Mouse (Mus musculus): Measurements from ENCODE around the gene H2-D1.

The H2-D1 gene

GRCm38 (mm10) chr17:35240384-35241304, 21.9 kb upstream of the H2-D1 start:
- no peak for DNase-seq

GRCm38 (mm10) chr17:35241305-35242014, 21.1 kb upstream of the H2-D1 start, which contains the start of gene Ddx39b:
Ddx39b (plus strand) TSS chr17:35241746.
- DNase-seq: peak; percentile 94 to 95

GRCm38 (mm10) chr17:35242015-35242941, 20.3 kb upstream of the H2-D1 start:
- peak; percentile 47 to 62 for DNase-seq

- DNase-seq: no peak
Observed at GRCm38 (mm10) chr17:35243086-35243485, 19.4 kb upstream of the H2-D1 start.

- DNase-seq: no peak
Observed at GRCm38 (mm10) chr17:35244999-35245398, 17.5 kb upstream of the H2-D1 start.

GRCm38 (mm10) chr17:35245731-35246623, 16.6 kb upstream of the H2-D1 start:
- DNase-seq: no peak

- DNase-seq: no peak
Observed at GRCm38 (mm10) chr17:35247144-35247543, 15.4 kb upstream of the H2-D1 start.

- no peak for DNase-seq
Observed at GRCm38 (mm10) chr17:35248986-35249385, 13.5 kb upstream of the H2-D1 start.

- no peak for DNase-seq
Observed at GRCm38 (mm10) chr17:35249451-35250197, 12.9 kb upstream of the H2-D1 start.

GRCm38 (mm10) chr17:35250348-35251120, 12.0 kb upstream of the H2-D1 start:
- DNase-seq: no peak

GRCm38 (mm10) chr17:35251162-35251719, 11.3 kb upstream of the H2-D1 start:
- no peak for DNase-seq

GRCm38 (mm10) chr17:35251981-35252380, 10.5 kb upstream of the H2-D1 start:
- DNase-seq: no peak

- no peak for DNase-seq
Observed at GRCm38 (mm10) chr17:35252619-35253292, 9.8 kb upstream of the H2-D1 start.

GRCm38 (mm10) chr17:35253293-35254093, 9.0 kb upstream of the H2-D1 start:
- no peak for DNase-seq

GRCm38 (mm10) chr17:35254241-35255098, 8.1 kb upstream of the H2-D1 start:
- peak; percentile 51 to 52 for DNase-seq

GRCm38 (mm10) chr17:35255301-35255700, 7.2 kb upstream of the H2-D1 start:
- no peak for DNase-seq

GRCm38 (mm10) chr17:35255704-35256103, 6.8 kb upstream of the H2-D1 start:
- no peak for DNase-seq
